In the genomic region with DNA sequence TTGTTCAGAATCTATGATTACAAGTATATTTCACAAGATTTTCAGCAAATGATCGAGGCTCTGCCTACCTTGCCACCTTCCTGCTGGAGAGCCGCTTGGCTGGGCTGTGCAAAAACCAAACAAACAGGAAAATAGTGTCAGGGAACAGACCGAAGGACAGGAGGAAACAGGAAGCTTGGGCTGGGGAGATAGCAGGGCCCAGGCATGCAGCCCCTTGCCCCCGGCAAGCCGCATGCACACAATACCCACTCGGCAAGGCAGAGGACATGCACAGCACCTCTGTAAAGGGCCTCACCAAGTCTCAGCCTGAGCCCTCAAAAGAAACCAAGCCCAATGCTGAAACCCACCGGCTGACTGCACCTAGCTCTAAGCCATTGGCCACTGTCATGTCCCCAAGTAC, we compare ENCODE assay signal across 13 mouse cellular contexts. TPM values are rescaled to one million over a fixed set of nuclear protein-coding genes. Genes with fewer than 3 reads are reported as not detected.
DNase-seq lines count a peak whose midpoint lies in the region; ATAC-seq lines count a peak whose summit lies in the region.
"Had no signal": no experiment of that assay in that cellular context is flagged by ENCODE, and none has a peak within 500 bp of the region (broad histone marks: within the 10 kb centered on the region; RNA-seq: fewer than 3 reads in every experiment).

No protein-coding gene starts in this region.

- no peaks in the 10 kb centered on the region for H3K9me3 ChIP-seq in heart, embryonic 13.5 days
- H3K9me3 ChIP-seq in liver, embryonic 11.5 days (ENCODE audit: control insufficient read depth, low read length), result no peaks in the 10 kb centered on the region
- no peaks in the 10 kb centered on the region for H3K9me3 ChIP-seq in neural tube, embryonic 14.5 days (ENCODE audit: control insufficient read depth, low read length)
- H3K9me3 ChIP-seq: embryonic facial prominence, embryonic 13.5 days; G1E had no signal

- no peak for DNase-seq in heart, adult 18-20 months
- DNase-seq in liver, embryonic 11.5 days (ENCODE audit: low spot score), result peak; percentile 43
- no peak for DNase-seq in liver
- no peak for DNase-seq in neural tube, embryonic 10.5 days (ENCODE audit: extremely low spot score, low spot score)
- no peak for DNase-seq in spleen, postnatal 36 days (ENCODE audit: low spot score in 2 of 2)

- H3K4me3 ChIP-seq in heart, embryonic 13.5 days, result no peak overlapping the region
- no peak overlapping the region for H3K4me3 ChIP-seq in liver, embryonic 11.5 days (ENCODE audit: low read depth, low read length)
- no peak overlapping the region for H3K4me3 ChIP-seq in neural tube, embryonic 14.5 days (ENCODE audit: low read depth, low read length)
- H3K4me3 ChIP-seq: embryonic facial prominence, embryonic 13.5 days had no signal

- peaks cover 52% of the 10 kb centered on the region for H3K36me3 ChIP-seq in heart, embryonic 13.5 days
- H3K36me3 ChIP-seq in liver, embryonic 11.5 days (ENCODE audit: control insufficient read depth, insufficient read depth, low read length), result peaks cover 1% of the 10 kb centered on the region; the same call in 1 of the 2 replicates
- H3K36me3 ChIP-seq in neural tube, embryonic 14.5 days (ENCODE audit: control insufficient read depth, insufficient read depth, low read length), result peaks cover 31% of the 10 kb centered on the region

- H3K4me1 ChIP-seq in heart, embryonic 13.5 days, result peaks cover 28% of the 10 kb centered on the region
- peaks cover 42% of the 10 kb centered on the region for H3K4me1 ChIP-seq in liver, embryonic 11.5 days (replicated peaks; ENCODE audit: control insufficient read depth, insufficient read depth, low read length)
- H3K4me1 ChIP-seq in neural tube, embryonic 14.5 days (ENCODE audit: control insufficient read depth, insufficient read depth, low read length), result no peaks in the 10 kb centered on the region
- H3K4me1 ChIP-seq: embryonic facial prominence, embryonic 13.5 days had no signal

- H3K4me2 ChIP-seq in heart, embryonic 13.5 days, result peak overlapping the region; percentile 45
- peak overlapping the region; percentile 24 for H3K4me2 ChIP-seq in liver, embryonic 11.5 days
- no peak overlapping the region for H3K4me2 ChIP-seq in neural tube, embryonic 14.5 days (ENCODE audit: low read depth, low read length)
- H3K4me2 ChIP-seq: embryonic facial prominence, embryonic 13.5 days had no signal

- no peaks in the 10 kb centered on the region for H3K27me3 ChIP-seq in heart, embryonic 13.5 days (replicated peaks)
- H3K27me3 ChIP-seq in liver, embryonic 11.5 days (replicated peaks; ENCODE audit: control insufficient read depth, insufficient read depth, low read length), result no peaks in the 10 kb centered on the region
- no peaks in the 10 kb centered on the region for H3K27me3 ChIP-seq in neural tube, embryonic 14.5 days (ENCODE audit: control insufficient read depth, insufficient read depth, low read length)
- H3K27me3 ChIP-seq: embryonic facial prominence, embryonic 13.5 days had no signal

- 0 out of 2 replicates have a peak overlapping the region, but pooled peaks have one; percentile 44 for H3K9ac ChIP-seq in heart, embryonic 13.5 days
- H3K9ac ChIP-seq in liver, embryonic 11.5 days (ENCODE audit: low read depth, low read length), result no peak overlapping the region
- H3K9ac ChIP-seq in neural tube, embryonic 14.5 days (replicated peaks; ENCODE audit: low read depth, low read length), result no peak overlapping the region
- H3K9ac ChIP-seq: embryonic facial prominence, embryonic 13.5 days had no signal

- H3K27ac ChIP-seq in heart, embryonic 13.5 days (replicated peaks), result peak overlapping the region; percentile 81
- H3K27ac ChIP-seq in liver, embryonic 11.5 days (ENCODE audit: low read depth, low read length), result no peak overlapping the region
- H3K27ac ChIP-seq in neural tube, embryonic 14.5 days (ENCODE audit: low read depth, low read length), result 0 out of 2 replicates have a peak overlapping the region, but pooled peaks have one; percentile 16
- H3K27ac ChIP-seq: embryonic facial prominence, embryonic 13.5 days had no signal

- WGBS in heart, embryonic 13.5 days, result 63% methylated on average over 7 of the region's 7 CpGs
- 33% methylated on average over 7 of the region's 7 CpGs for WGBS in liver, embryonic 11.5 days
- WGBS in neural tube, embryonic 14.5 days, result 78% methylated on average over 7 of the region's 7 CpGs

- no peak for ATAC-seq in heart, embryonic 13.5 days (ENCODE audit: extremely low read depth, insufficient number of reproducible peaks, low FRiP score, low TSS enrichment)
- ATAC-seq in liver, embryonic 11.5 days (replicated peaks; ENCODE audit: low FRiP score), result no peak
- ATAC-seq in neural tube, embryonic 14.5 days (ENCODE audit: low read depth), result no peak

RNA-seq across cellular contexts. Expression of a gene that starts 23.2 kb away (rescaled TPM):
- polyA plus RNA-seq in heart, embryonic 13.5 days (2015; fragmentation: Nextera tagmentation; extraction: Ambion mirVana), result 9.3 and 10.6 TPM in 2 replicates
- total RNA-seq in heart, adult 18-20 months (2021), result 1 to 10 TPM; 6.1 to 8.5 TPM
- 23.0 and 27.4 TPM in 2 replicates for polyA plus RNA-seq in liver, embryonic 11.5 days (2014; fragmentation: Nextera tagmentation; extraction: Ambion mirVana)
- polyA plus RNA-seq in neural tube, embryonic 14.5 days (2014; fragmentation: Nextera tagmentation; extraction: Ambion mirVana), result 21.1 and 24.6 TPM in 2 replicates

RNA-seq across cellular contexts. Expression of a gene that starts 56.4 kb away (rescaled TPM):
- polyA plus RNA-seq in heart, embryonic 13.5 days (2015; fragmentation: Nextera tagmentation; extraction: Ambion mirVana), result 0.13 and 0.15 TPM in 2 replicates
- under 1 TPM; 0.32 to 0.57 TPM for total RNA-seq in heart, adult 18-20 months (2021)
- 0.68 and 0.85 TPM in 2 replicates for polyA plus RNA-seq in liver, embryonic 11.5 days (2014; fragmentation: Nextera tagmentation; extraction: Ambion mirVana)
- 0.08 and 0.30 TPM in 2 replicates for polyA plus RNA-seq in neural tube, embryonic 14.5 days (2014; fragmentation: Nextera tagmentation; extraction: Ambion mirVana)
- total RNA-seq: G1E; gastrocnemius, postnatal 36 days; left cerebral cortex, postnatal 4 days; neutrophil, adult 5-6 weeks had no signal
- polyA plus RNA-seq: CD4-positive, CD25-positive, alpha-beta regulatory T cell, adult 4 months had no signal
